Mouse (Mus musculus) forebrain, postnatal 0 days (tissue): ENCODE results near the gene Gm26920. TPM values are rescaled to one million over a fixed set of nuclear protein-coding genes. Genes with fewer than 3 reads are reported as not detected.
"Not testable (repeated sequence)": the region's sequence is repeated elsewhere in the genome, so short reads cannot be mapped to it uniquely, and the experiment has no call there.

ENCODE experiments used
- ATAC-seq: fragments of 200-750 bp; cut with Nextera tagmentation; 2 replicates; pipeline ENCODE4 v1.8.0; 2017; ENCODE audit warnings: mild to moderate bottlenecking, moderate library complexity
- DNase-seq: peaks from one replicate; pipeline ENCODE4 v3.0.0-alpha.2; 2015
- H3K27ac ChIP-seq: fragments of 300-500 bp; sonication (generic); 2 replicates; pipeline ENCODE4 v1.5.1; 2014; ENCODE audit warnings: low read depth, mild to moderate bottlenecking, antibody characterized with exemption, low read length, moderate library complexity, mixed read lengths
- H3K27me3 ChIP-seq: fragments of 300-500 bp; sonication (generic); 2 replicates; pipeline ENCODE4 v1.6.1; 2014; ENCODE audit warnings: mild to moderate bottlenecking, low read length, mixed read lengths; ENCODE audit not compliant: insufficient read depth
- H3K36me3 ChIP-seq: fragments of 300-500 bp; sonication (generic); 2 replicates; pipeline ENCODE4 v1.6.1; 2014; ENCODE audit warnings: mild to moderate bottlenecking, moderate library complexity; ENCODE audit not compliant: insufficient read depth
- H3K4me1 ChIP-seq: fragments of 300-500 bp; sonication (generic); 2 replicates; pipeline ENCODE4 v1.6.1; 2014; ENCODE audit warnings: antibody characterized with exemption; ENCODE audit not compliant: insufficient read depth
- H3K4me2 ChIP-seq: fragments of 300-500 bp; sonication (generic); 2 replicates; pipeline ENCODE4 v1.6.1; 2014; ENCODE audit warnings: low read depth, mild to moderate bottlenecking, moderate library complexity
- H3K4me3 ChIP-seq: fragments of 300-500 bp; sonication (generic); 2 replicates; pipeline ENCODE4 v1.5.1; 2014; ENCODE audit warnings: low read depth, low read length, mixed read lengths
- H3K9ac ChIP-seq: fragments of 300-500 bp; sonication (generic); 2 replicates; pipeline ENCODE4 v1.6.1; 2014; ENCODE audit warnings: mild to moderate bottlenecking
- H3K9me3 ChIP-seq: fragments of 300-500 bp; sonication (generic); 2 replicates; pipeline ENCODE4 v1.6.1; 2016; ENCODE audit warnings: low read length
- CTCF ChIP-seq: sonication (generic); IDR thresholded peaks from 2 replicates; pipeline ENCODE4 v1.5.1; 2016; ENCODE audit warnings: antibody characterized with exemption, control low read depth, low read depth
- WGBS: fragments of 180-500 bp; shearing (Covaris S2); extraction: QIAGEN DNeasy Blood & Tissue Kit; methylation state at CpG from one replicate; pipeline ENCODE4 v1.1.7; 2014; 5-methylcytosine and 5-hydroxymethylcytosine counted together
- polyA plus RNA-seq: library from polyadenylated mRNA; unstranded; fragments of >200 nt; fragmentation: Nextera tagmentation; extraction: Ambion mirVana; gene quantifications from 2 replicates; pipeline ENCODE4 v1.2.1, GENCODE M21; 2015
- total RNA-seq: library from RNA; depleted of rRNA; stranded (reverse); fragments of >200 nt; gene quantifications from 2 replicates; pipeline ENCODE4 v1.2.3, GENCODE M21; 2014; rRNA removed

The Gm26920 gene
- 1.0 TPM in 1 of 2 replicates, not detected in the other for total RNA-seq
- polyA plus RNA-seq, result 0.38 and 1.1 TPM in 2 replicates

DNA sequence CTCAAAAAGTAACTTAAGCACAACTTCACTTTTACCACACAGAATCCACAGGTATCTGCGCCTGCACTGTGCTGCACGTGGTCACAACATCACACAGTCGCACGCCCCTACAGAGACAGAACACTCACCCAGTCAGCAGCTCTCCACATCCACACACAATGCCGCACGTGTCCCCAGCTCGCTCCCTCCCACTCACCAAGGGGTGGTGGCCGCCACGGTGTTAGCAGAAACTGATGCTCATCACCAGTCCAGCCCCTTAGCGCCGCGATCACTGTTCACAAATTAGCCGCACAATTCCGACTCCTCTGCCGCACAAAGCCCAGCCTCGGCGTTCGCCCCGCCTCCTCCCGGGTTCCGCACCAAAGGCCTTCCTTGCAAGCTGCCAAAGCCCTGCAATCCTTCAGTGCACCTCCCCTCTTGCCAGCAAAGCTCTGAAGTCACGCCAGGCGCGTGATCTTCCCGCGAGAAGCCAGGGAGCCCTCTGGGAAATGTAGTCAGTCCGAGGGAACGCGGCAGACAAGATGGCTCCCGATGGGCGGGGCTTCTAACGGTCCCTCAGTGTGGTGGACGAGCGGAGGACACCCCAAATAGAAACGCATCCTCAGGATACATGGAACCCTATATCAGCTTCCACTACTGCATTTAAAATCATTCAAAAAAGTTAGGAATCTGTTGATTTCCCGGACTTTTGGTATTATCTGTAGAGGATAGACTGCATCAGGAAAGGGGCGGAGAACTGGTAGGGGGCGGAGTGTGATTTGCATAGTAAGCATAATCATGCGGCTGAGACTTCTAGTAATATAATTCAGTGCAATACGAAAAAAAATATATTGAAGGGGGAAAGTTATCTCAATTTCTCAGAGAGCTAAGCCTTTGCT lies at the start of gene Gm26920, which contains the start of gene Zfp566:
Gm26920 (minus strand) TSS at position 319 of the 878 bp plus-strand sequence.
Zfp566 (minus strand) TSS at position 436 of the 878 bp plus-strand sequence.
- WGBS, result 1% methylated on average over 40 of the region's 40 CpGs
- Histone ChIP-seq H3K4me1 (peaks cover 20% of the 10 kb centered on the region), H3K27ac (peak within 1 kb of the TSS; percentile 75), H3K4me2 (peak within 1 kb of the TSS; percentile 77), H3K36me3 (peaks cover 12% of the 10 kb centered on the region), H3K9me3 (no peaks in the 10 kb centered on the region), H3K27me3 (no peaks in the 10 kb centered on the region), H3K9ac (peak within 1 kb of the TSS; percentile 61), H3K4me3 (peak within 1 kb of the TSS; percentile 63)
- peak; percentile 92 for ATAC-seq
- peak; percentile 99 for DNase-seq
- TF ChIP-seq CTCF, result 0 out of 2 replicates have a peak, but pooled peaks have one; percentile 2

GRCm38 (mm10) chr7:30136826-30137225 lies 46.6 kb upstream of the Gm26920 start:
- Histone ChIP-seq H3K4me2 (no peak overlapping the region), H3K4me3 (no peak overlapping the region), H3K4me1 (no peaks in the 10 kb centered on the region), H3K9ac (no peak overlapping the region), H3K36me3 (peaks cover 52% of the 10 kb centered on the region), H3K27ac (no peak overlapping the region), H3K9me3 (no peaks in the 10 kb centered on the region), H3K27me3 (no peaks in the 10 kb centered on the region)
- WGBS, result 91% methylated on average over 10 of the region's 10 CpGs
- DNase-seq, result no peak
- ATAC-seq, result no peak
- no peak for TF ChIP-seq CTCF

DNA sequence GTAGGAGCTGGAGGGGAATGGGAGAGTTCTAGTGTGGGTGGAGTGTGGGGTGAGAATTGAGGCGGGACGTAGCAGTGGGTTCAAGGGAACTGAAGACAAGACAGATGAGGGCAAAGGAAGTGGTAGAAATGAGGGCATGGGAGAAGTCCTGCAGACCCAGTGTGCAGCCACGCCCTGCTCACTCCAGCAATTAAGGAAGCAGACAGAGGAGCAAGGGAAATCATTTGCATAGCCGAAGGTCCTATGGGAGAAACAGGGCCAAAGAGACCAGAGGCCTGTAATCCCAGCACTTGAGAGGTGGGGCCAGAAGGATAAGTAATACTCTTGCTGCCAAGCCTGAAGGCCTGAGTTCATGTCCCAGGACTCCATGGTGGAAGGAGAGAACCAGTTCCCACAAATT lies 42.2 kb upstream of the Gm26920 start:
- ATAC-seq, result no peak
- no peak overlapping the region for H3K4me3 ChIP-seq
- no peak for DNase-seq
- no peak overlapping the region for H3K27ac ChIP-seq
- TF ChIP-seq CTCF, result no peak
- 97% methylated on average over 4 of the region's 4 CpGs for WGBS
- no peaks in the 10 kb centered on the region for H3K4me1 ChIP-seq
- no peaks in the 10 kb centered on the region for H3K9me3 ChIP-seq
- H3K27me3 ChIP-seq, result no peaks in the 10 kb centered on the region
- H3K36me3 ChIP-seq, result peaks cover 82% of the 10 kb centered on the region
- H3K4me2 ChIP-seq, result no peak overlapping the region
- no peak overlapping the region for H3K9ac ChIP-seq

- 96% methylated on average over 8 of the region's 8 CpGs for WGBS
- ATAC-seq, result no peak
- no peaks in the 10 kb centered on the region for H3K9me3 ChIP-seq
Observed at GRCm38 (mm10) chr7:30129900-30130299, 39.7 kb upstream of the Gm26920 start.

GRCm38 (mm10) chr7:30122188-30122530 lies 31.9 kb upstream of the Gm26920 start:
- under 1% methylated on average over 15 of the region's 15 CpGs for WGBS
- Histone ChIP-seq H3K4me1 (0 out of 2 replicates have a peak, but pooled peaks cover 5% of the 10 kb centered on the region), H3K36me3 (peaks cover 9% of the 10 kb centered on the region), H3K27me3 (no peaks in the 10 kb centered on the region), H3K4me2 (peak overlapping the region; percentile 67), H3K27ac (peak overlapping the region; percentile 89), H3K4me3 (peak overlapping the region; percentile 68), H3K9ac (peak overlapping the region; percentile 78), H3K9me3 (no peaks in the 10 kb centered on the region)
- DNase-seq, result no peak
- TF ChIP-seq CTCF, result no peak
- peak; percentile 49 for ATAC-seq

More at GRCm38 (mm10) chr7:30129900-30130299, 39.7 kb upstream of the Gm26920 start:
- Histone ChIP-seq H3K27ac (no peak overlapping the region), H3K4me3 (no peak overlapping the region), H3K4me1 (no peaks in the 10 kb centered on the region), H3K9ac (no peak overlapping the region), H3K4me2 (no peak overlapping the region), H3K36me3 (peaks cover 74% of the 10 kb centered on the region), H3K27me3 (no peaks in the 10 kb centered on the region)
- no peak for DNase-seq
- TF ChIP-seq CTCF, result no peak

DNA sequence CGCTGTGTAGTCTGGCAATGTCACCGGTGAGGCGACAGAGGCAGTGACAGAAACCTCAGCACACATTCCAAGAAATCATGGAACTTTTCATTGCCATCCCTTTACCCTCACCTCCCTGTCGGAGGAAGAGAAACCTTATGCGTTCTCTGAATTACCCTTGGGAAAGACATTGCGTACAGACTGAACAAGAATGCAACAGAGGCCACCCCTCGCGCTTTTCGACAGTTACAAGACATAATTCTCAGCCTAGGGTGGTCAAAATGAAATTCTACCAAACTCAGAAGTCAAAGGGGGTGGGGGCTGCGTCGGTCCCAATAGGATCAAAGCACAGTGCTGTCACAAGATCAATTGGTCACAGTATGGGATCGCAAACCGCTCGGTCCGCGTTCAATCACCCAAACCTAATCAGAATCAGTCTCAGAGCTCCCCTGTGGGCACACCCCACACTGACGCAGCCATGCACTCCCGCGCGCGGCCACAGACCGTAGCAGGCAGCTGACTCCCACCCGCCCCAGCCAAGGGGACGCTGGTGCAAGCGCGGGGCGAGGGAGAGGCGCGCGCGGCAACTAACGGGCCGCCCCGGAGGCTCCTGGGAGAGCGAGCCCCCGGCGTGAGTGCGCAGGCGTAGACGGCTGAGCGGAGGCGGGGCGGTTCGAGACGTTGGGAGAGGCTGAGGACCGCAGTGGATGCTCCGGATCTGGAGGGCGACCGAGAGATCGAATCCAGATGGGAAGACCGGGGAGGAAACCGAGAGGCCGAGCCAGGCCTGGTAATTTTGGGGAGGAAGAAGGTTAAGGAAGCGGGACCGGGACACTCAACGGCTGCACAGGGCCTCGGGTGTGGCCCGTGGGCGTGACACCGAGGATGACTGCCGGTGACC lies 31.3 kb upstream of the Gm26920 start, which contains the start of gene Zfp382:
Zfp382 (plus strand) TSS at position 635 of the 880 bp plus-strand sequence.
- peak; percentile 26; the same call in 1 of the 2 replicates for TF ChIP-seq CTCF
- ATAC-seq, result peak; percentile 98
- Histone ChIP-seq H3K9me3 (no peaks in the 10 kb centered on the region), H3K27ac (peak within 1 kb of the TSS; percentile 89), H3K9ac (peak within 1 kb of the TSS; percentile 78), H3K4me2 (peak within 1 kb of the TSS; percentile 67), H3K27me3 (no peaks in the 10 kb centered on the region), H3K36me3 (peaks cover 3% of the 10 kb centered on the region; the same call in 1 of the 2 replicates), H3K4me3 (peak within 1 kb of the TSS; percentile 68), H3K4me1 (0 out of 2 replicates have a peak, but pooled peaks cover 5% of the 10 kb centered on the region)
- peak; percentile 95 for DNase-seq
- WGBS, result under 1% methylated on average over 61 of the region's 61 CpGs

GRCm38 (mm10) chr7:30117935-30118334 lies 27.7 kb upstream of the Gm26920 start:
- H3K36me3 ChIP-seq, H3K4me2 ChIP-seq, DNase-seq, H3K4me1 ChIP-seq, H3K9me3 ChIP-seq, H3K9ac ChIP-seq, ATAC-seq, H3K27me3 ChIP-seq, H3K4me3 ChIP-seq, H3K27ac ChIP-seq: not testable (repeated sequence)
- 94% methylated on average over 12 of the region's 12 CpGs for WGBS
